Mouse (Mus musculus) limb, embryonic 11.5 days (tissue): ENCODE measurements around the gene Pfdn4. TPM values are rescaled to one million over a fixed set of nuclear protein-coding genes. Genes with fewer than 3 reads are reported as not detected.

ENCODE experiments used
- ATAC-seq: fragments of 200-750 bp; cut with Nextera tagmentation; 2 replicates; pipeline ENCODE4 v1.8.0; 2017; ENCODE audit warnings: low read depth; ENCODE audit not compliant: insufficient number of reproducible peaks, low FRiP score, low TSS enrichment
- DNase-seq: peaks from one replicate; pipeline ENCODE4 v3.0.0-alpha.2; 2015; ENCODE audit warnings: low spot score
- H3K27ac ChIP-seq: fragments of 300-500 bp; sonication (generic); replicated peaks from 2 replicates; pipeline ENCODE4 v1.5.1; 2014; ENCODE audit warnings: low read depth, mild to moderate bottlenecking, low read length
- H3K27me3 ChIP-seq: fragments of 300-500 bp; sonication (generic); 2 replicates; pipeline ENCODE4 v1.6.1; 2014; ENCODE audit warnings: mild to moderate bottlenecking, low read length, mixed read lengths; ENCODE audit not compliant: control insufficient read depth, insufficient read depth
- H3K36me3 ChIP-seq: fragments of 300-500 bp; sonication (generic); 2 replicates; pipeline ENCODE4 v1.6.1; 2014; ENCODE audit warnings: mild to moderate bottlenecking, low read length, moderate library complexity, mixed read lengths; ENCODE audit not compliant: control insufficient read depth, insufficient read depth
- H3K4me1 ChIP-seq: fragments of 300-500 bp; sonication (generic); 2 replicates; pipeline ENCODE4 v1.6.1; 2014; ENCODE audit warnings: low read length, mixed read lengths; ENCODE audit not compliant: control insufficient read depth, insufficient read depth
- H3K4me2 ChIP-seq: fragments of 300-500 bp; sonication (generic); 2 replicates; pipeline ENCODE4 v1.6.1; 2014; ENCODE audit warnings: low read depth, mild to moderate bottlenecking, moderate library complexity; ENCODE audit not compliant: severe bottlenecking
- H3K4me3 ChIP-seq: fragments of 300-500 bp; sonication (generic); 2 replicates; pipeline ENCODE4 v1.5.1; 2014; ENCODE audit warnings: low read depth, low read length
- H3K9ac ChIP-seq: fragments of 300-500 bp; sonication (generic); 2 replicates; pipeline ENCODE4 v1.6.1; 2014; ENCODE audit warnings: mild to moderate bottlenecking, low read length
- H3K9me3 ChIP-seq: fragments of 300-500 bp; sonication (generic); 2 replicates; pipeline ENCODE4 v1.6.1; 2016; ENCODE audit warnings: low read length; ENCODE audit not compliant: control insufficient read depth
- WGBS: fragments of 180-500 bp; shearing (Covaris S2); extraction: QIAGEN DNeasy Blood & Tissue Kit; methylation state at CpG from one replicate; pipeline ENCODE4 v1.1.7; 2014; 5-methylcytosine and 5-hydroxymethylcytosine counted together
- polyA plus RNA-seq: library from polyadenylated mRNA; unstranded; fragments of >200 nt; fragmentation: Nextera tagmentation; extraction: Ambion mirVana; gene quantifications from 2 replicates; pipeline ENCODE4 v1.2.1, GENCODE M21; 2014

Pfdn4 gene
- polyA plus RNA-seq, 1 experiment from 2014 or later = 107 TPM

DNA sequence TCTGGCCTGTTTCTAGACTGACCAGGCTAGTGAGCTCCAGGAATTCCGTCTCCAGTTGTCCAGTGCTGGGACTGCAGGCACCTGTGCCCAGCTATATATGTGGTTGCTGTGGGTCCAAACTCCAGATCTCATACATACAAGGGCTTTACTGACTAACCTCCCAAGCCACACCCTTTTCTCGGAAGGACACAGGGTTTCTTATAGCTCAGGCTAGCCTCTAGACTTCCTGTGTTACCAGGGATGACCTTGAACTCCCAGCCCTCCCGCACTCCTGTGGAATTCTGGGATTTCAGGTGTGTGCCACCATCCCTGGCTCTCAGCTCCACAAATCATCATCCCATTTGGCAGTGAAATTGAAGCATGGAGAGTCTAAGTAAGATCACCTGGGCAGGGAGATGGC, 34.0 kb downstream of the Pfdn4 start:
- H3K4me2 ChIP-seq = no peak overlapping the region
- H3K9me3 ChIP-seq = no peaks in the 10 kb centered on the region
- WGBS = 93% methylated on average over 3 of the region's 3 CpGs
- no peaks in the 10 kb centered on the region for H3K27me3 ChIP-seq
- no peaks in the 10 kb centered on the region for H3K4me1 ChIP-seq
- no peak for DNase-seq
- ATAC-seq = no peak
- no peaks in the 10 kb centered on the region for H3K36me3 ChIP-seq
- no peak overlapping the region for H3K4me3 ChIP-seq
- no peak overlapping the region for H3K9ac ChIP-seq
- H3K27ac ChIP-seq = no peak overlapping the region

- Histone ChIP-seq H3K27ac (no peak overlapping the region), H3K4me1 (0 out of 2 replicates have a peak, but pooled peaks cover 2% of the 10 kb centered on the region), H3K4me3 (no peak overlapping the region), H3K9me3 (no peaks in the 10 kb centered on the region), H3K4me2 (no peak overlapping the region), H3K9ac (no peak overlapping the region), H3K27me3 (no peaks in the 10 kb centered on the region), H3K36me3 (no peaks in the 10 kb centered on the region)
- WGBS = 65% methylated on average over 9 of the region's 12 CpGs
- ATAC-seq = no peak
- no peak for DNase-seq
Observed at GRCm38 (mm10) chr2:170534116-170534802, 38.0 kb downstream of the Pfdn4 start.

- H3K4me3 ChIP-seq = no peak overlapping the region
- 0 out of 2 replicates have a peak, but pooled peaks cover 2% of the 10 kb centered on the region for H3K4me1 ChIP-seq
- DNase-seq = no peak
- H3K27me3 ChIP-seq = no peaks in the 10 kb centered on the region
- H3K9me3 ChIP-seq = no peaks in the 10 kb centered on the region
- no peak overlapping the region for H3K9ac ChIP-seq
- ATAC-seq = no peak
- WGBS = 91% methylated on average over 11 of the region's 11 CpGs
- H3K4me2 ChIP-seq = no peak overlapping the region
- H3K36me3 ChIP-seq = no peaks in the 10 kb centered on the region
- H3K27ac ChIP-seq = no peak overlapping the region
Observed at GRCm38 (mm10) chr2:170534803-170535174, 38.6 kb downstream of the Pfdn4 start.

DNA sequence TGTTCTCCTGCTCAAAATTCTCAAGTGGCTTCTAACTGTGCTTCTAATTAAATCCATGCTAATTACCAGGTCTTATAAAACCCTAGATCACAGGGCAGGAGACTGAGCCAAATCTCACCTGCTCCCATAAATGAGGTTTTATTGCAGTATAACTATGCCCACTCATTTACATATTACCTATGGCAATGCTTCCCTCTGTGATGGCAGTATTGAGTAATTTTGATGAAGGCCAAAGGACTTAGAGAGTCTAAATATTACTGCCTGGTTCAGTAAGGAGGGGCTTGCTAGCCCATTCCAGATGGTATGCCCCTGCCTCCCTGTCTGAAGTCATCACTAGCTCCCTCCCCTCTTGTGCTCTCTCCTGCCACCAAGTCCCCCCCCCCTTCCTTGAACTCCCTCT, 39.6 kb downstream of the Pfdn4 start:
- Histone ChIP-seq H3K27me3 (no peaks in the 10 kb centered on the region), H3K27ac (no peak overlapping the region)
- no peak for ATAC-seq

GRCm38 (mm10) chr2:170539211-170539610, 43.0 kb downstream of the Pfdn4 start:
- DNase-seq (no peak), ATAC-seq (no peak)
- Histone ChIP-seq H3K4me2 (no peak overlapping the region), H3K27ac (no peak overlapping the region), H3K9ac (no peak overlapping the region), H3K36me3 (no peaks in the 10 kb centered on the region), H3K9me3 (no peaks in the 10 kb centered on the region), H3K27me3 (no peaks in the 10 kb centered on the region), H3K4me3 (no peak overlapping the region), H3K4me1 (0 out of 2 replicates have a peak, but pooled peaks cover 2% of the 10 kb centered on the region)
- WGBS = 85% methylated on average over 9 of the region's 9 CpGs

More for the DNA sequence above, 39.6 kb downstream of the Pfdn4 start:
- H3K36me3 ChIP-seq = no peaks in the 10 kb centered on the region
- H3K4me2 ChIP-seq = no peak overlapping the region
- H3K9ac ChIP-seq = no peak overlapping the region
- no peak overlapping the region for H3K4me3 ChIP-seq
- H3K9me3 ChIP-seq = no peaks in the 10 kb centered on the region
- 0 out of 2 replicates have a peak, but pooled peaks cover 2% of the 10 kb centered on the region for H3K4me1 ChIP-seq
- no peak for DNase-seq

GRCm38 (mm10) chr2:170543625-170544024, 47.4 kb downstream of the Pfdn4 start:
- H3K36me3 ChIP-seq = no peaks in the 10 kb centered on the region
- no peak overlapping the region for H3K9ac ChIP-seq
- no peak overlapping the region for H3K4me3 ChIP-seq
- no peak overlapping the region for H3K27ac ChIP-seq
- ATAC-seq (no peak), DNase-seq (no peak)
- H3K4me2 ChIP-seq = no peak overlapping the region
- H3K27me3 ChIP-seq = no peaks in the 10 kb centered on the region
- no peaks in the 10 kb centered on the region for H3K9me3 ChIP-seq
- WGBS = 83% methylated on average over 4 of the region's 5 CpGs
- H3K4me1 ChIP-seq = peaks cover 16% of the 10 kb centered on the region

- DNase-seq (no peak), ATAC-seq (no peak)
- Histone ChIP-seq H3K4me3 (no peak overlapping the region), H3K27ac (no peak overlapping the region), H3K4me1 (peaks cover 16% of the 10 kb centered on the region), H3K27me3 (no peaks in the 10 kb centered on the region), H3K9ac (no peak overlapping the region), H3K4me2 (no peak overlapping the region), H3K9me3 (no peaks in the 10 kb centered on the region), H3K36me3 (no peaks in the 10 kb centered on the region)
- WGBS = 62% methylated on average over 3 of the region's 3 CpGs
Observed at GRCm38 (mm10) chr2:170544159-170544558, 47.9 kb downstream of the Pfdn4 start.

DNA sequence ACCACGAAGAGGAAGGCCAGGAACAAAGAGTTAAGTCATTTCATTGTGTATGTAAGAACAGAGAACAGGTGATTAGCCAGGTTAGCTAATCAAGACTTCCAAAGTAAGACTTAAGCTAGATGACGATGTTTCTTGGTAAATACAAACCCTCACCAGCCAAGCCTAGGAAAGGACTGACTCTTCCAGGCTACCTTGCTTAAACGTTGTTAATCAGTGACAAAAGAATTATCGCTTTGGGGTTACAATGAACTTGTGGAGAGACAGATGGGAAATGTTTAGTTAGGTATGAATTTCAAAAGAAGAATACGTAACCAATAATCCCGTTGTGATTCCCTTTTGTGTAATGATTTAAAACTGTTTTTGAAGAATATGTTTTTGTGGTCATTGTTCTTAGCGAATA, 48.7 kb downstream of the Pfdn4 start:
- 88% methylated on average over 7 of the region's 7 CpGs for WGBS
- Histone ChIP-seq H3K4me3 (no peak overlapping the region), H3K36me3 (no peaks in the 10 kb centered on the region), H3K4me2 (no peak overlapping the region), H3K27me3 (no peaks in the 10 kb centered on the region), H3K4me1 (peaks cover 16% of the 10 kb centered on the region), H3K27ac (no peak overlapping the region), H3K9me3 (no peaks in the 10 kb centered on the region), H3K9ac (no peak overlapping the region)
- no peak for DNase-seq
- no peak for ATAC-seq

GRCm38 (mm10) chr2:170545745-170546144, 49.5 kb downstream of the Pfdn4 start:
- Histone ChIP-seq H3K27me3 (no peaks in the 10 kb centered on the region), H3K4me2 (no peak overlapping the region), H3K27ac (no peak overlapping the region), H3K4me1 (peaks cover 16% of the 10 kb centered on the region), H3K4me3 (no peak overlapping the region), H3K9ac (no peak overlapping the region), H3K9me3 (no peaks in the 10 kb centered on the region), H3K36me3 (no peaks in the 10 kb centered on the region)
- DNase-seq (no peak), ATAC-seq (no peak)
- WGBS = 29% methylated on average over 4 of the region's 4 CpGs
